Mouse (Mus musculus): ENCODE measurements around the gene Pygm. TPM values are rescaled to one million over a fixed set of nuclear protein-coding genes. Genes with fewer than 3 reads are reported as not detected.

The Pygm gene
- polyA plus RNA-seq, 1 experiment from 2014 or later = 0.59 TPM

DNA sequence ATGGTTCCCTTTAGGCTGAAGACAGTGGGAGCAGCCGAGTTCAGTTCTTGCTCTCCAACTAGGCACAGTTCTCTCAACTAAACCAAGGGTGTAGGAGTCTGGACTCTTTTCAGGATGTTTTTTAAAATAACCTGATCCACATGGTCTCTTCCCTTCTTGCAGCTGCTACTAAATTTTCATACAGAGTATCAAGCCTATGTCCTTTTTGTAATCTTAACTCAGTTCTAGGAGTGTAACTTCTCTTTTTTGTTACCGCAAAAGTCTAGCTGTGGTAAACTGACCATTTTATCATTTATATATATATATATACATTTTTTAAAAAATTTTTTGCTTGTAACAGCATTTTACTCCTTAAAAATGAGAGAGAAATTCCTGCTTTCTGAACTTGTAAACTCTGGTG is 14.0 kb upstream of the Pygm start:
- peaks cover 88% of the 10 kb centered on the region for H3K36me3 ChIP-seq (ENCODE audit: inconsistent target)
- 30% methylated on average over 1 of the region's 2 CpGs for WGBS (ENCODE audit: missing documents)
- peak overlapping the region; percentile 43; the same call in 1 of the 2 replicates for H3K27ac ChIP-seq
- H3K79me2 ChIP-seq (ENCODE audit: inconsistent target) = peaks cover 93% of the 10 kb centered on the region
- no peak overlapping the region for H3K4me3 ChIP-seq (ENCODE audit: inconsistent target)

DNA sequence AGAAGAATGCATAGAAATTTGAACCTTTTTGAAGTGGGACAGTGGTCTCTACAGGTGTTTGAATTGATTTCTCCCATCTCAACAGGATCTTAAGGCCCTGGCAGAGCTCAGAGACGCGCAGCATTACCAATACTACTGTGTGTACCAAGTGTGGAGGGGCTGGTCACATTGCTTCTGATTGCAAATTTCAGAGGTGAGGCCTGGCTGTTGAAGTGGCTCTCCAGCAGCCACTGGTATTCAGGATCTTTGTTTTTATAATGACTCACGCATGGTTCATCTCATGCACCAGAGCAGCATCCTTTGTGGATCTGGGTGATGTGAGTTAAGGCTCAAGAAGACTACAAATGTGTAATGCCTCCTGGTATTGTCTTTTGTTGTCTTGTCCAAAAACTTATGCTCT is 11.8 kb upstream of the Pygm start:
- H3K36me3 ChIP-seq (ENCODE audit: inconsistent target) = peaks cover 82% of the 10 kb centered on the region
- H3K4me3 ChIP-seq (ENCODE audit: inconsistent target) = no peak overlapping the region
- H3K79me2 ChIP-seq (ENCODE audit: inconsistent target) = peaks cover 71% of the 10 kb centered on the region
- no peak overlapping the region for H3K27ac ChIP-seq
- WGBS (ENCODE audit: missing documents) = 98% methylated on average over 3 of the region's 3 CpGs

DNA sequence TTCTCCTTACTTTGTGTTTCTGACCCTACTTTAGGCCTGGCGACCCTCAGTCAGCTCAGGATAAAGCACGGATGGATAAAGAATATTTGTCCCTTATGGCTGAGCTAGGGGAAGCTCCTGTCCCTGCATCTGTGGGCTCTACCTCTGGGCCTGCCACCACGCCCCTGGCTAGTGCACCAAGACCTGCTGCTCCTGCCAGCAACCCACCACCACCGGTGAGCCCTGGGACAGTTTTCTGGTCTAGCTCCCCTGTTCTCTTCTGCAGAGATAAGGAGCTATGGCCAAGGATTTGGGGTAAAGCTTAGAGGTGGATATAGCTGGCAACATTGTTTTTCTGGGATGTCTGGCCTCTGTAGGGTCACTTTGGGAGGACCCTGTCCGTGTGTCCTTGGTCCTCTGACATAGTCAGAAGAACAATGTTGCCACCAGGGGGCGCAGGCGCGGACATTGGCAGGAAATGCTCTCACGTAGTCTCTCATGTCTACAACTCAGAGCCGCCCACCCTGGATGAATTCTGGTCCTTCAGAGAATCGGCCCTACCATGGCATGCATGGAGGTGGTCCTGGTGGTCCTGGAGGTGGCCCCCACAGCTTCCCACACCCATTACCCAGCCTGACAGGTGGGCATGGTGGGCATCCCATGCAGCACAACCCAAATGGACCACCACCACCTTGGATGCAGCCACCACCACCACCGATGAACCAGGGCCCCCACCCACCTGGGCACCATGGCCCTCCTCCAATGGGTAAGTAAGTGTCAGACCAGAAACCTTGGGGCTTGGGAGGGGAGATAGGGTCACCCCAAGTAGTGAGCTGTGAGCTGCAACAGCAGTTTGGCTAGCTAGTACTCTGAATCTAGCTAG is 10.4 kb upstream of the Pygm start:
- Histone ChIP-seq H3K4me3 (ENCODE audit: inconsistent target) (no peak overlapping the region), H3K27ac (no peak overlapping the region), H3K36me3 (ENCODE audit: inconsistent target) (peaks cover 80% of the 10 kb centered on the region), H3K79me2 (ENCODE audit: inconsistent target) (peaks cover 57% of the 10 kb centered on the region)
- WGBS (ENCODE audit: missing documents) = 52% methylated on average over 12 of the region's 12 CpGs

DNA sequence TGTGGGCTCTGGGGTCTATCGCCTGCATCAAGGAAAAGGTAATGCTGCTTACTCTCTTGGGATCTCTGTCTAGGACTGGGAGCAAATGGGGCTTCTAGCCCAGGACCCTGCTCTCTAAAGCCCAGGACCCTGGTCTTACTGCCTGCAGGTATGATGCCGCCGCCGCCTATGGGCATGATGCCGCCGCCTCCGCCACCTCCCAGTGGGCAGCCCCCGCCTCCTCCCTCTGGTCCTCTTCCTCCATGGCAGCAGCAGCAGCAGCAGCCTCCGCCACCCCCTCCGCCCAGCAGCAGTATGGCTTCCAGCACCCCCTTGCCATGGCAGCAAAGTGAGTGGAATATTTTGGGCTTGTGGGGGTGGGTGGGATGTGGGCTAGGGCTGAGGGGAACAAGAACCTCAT is 9.6 kb upstream of the Pygm start:
- Histone ChIP-seq H3K27ac (no peak overlapping the region), H3K36me3 (ENCODE audit: inconsistent target) (peaks cover 74% of the 10 kb centered on the region), H3K4me3 (ENCODE audit: inconsistent target) (no peak overlapping the region), H3K79me2 (ENCODE audit: inconsistent target) (peaks cover 49% of the 10 kb centered on the region)
- 96% methylated on average over 8 of the region's 10 CpGs for WGBS (ENCODE audit: missing documents)

DNA sequence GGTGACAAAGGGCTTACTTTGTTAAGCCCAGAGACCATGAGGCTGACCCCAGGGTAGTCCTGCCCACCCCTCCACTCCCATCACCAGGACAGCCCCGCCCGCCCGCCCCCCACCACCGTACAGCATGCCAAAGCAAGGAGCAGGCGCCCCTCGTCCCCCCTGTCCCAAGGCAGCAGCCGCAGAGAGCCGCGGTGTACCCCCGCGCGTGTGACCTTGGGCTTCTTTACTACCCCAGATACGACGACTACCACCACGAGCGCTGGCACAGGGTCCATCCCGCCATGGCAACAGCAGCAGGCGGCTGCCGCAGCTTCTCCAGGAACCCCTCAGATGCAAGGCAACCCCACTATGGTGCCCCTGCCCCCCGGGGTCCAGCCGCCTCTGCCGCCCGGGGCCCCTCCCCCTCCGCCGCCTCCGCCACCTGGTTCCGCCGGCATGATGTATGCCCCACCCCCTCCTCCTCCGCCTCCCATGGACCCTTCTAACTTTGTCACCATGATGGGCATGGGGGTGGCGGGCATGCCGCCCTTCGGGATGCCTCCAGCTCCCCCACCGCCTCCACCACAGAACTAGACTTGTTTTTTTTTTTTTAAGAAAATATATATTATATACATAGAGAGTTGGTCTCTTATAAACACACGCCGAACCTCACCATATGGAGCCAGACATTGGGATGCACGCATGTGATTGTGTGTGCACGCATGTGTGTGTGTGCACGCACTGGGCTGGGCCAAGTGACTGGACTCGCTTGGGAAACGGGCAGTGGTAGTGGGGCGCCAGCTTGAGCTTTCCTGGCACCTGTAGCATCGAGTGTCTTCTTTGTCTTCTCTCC is 8.6 kb upstream of the Pygm start:
- H3K27ac ChIP-seq = no peak overlapping the region
- WGBS (ENCODE audit: missing documents) = 94% methylated on average over 30 of the region's 42 CpGs
- H3K4me3 ChIP-seq (ENCODE audit: inconsistent target) = no peak overlapping the region
- peaks cover 43% of the 10 kb centered on the region for H3K79me2 ChIP-seq (ENCODE audit: inconsistent target)
- H3K36me3 ChIP-seq (ENCODE audit: inconsistent target) = peaks cover 71% of the 10 kb centered on the region

DNA sequence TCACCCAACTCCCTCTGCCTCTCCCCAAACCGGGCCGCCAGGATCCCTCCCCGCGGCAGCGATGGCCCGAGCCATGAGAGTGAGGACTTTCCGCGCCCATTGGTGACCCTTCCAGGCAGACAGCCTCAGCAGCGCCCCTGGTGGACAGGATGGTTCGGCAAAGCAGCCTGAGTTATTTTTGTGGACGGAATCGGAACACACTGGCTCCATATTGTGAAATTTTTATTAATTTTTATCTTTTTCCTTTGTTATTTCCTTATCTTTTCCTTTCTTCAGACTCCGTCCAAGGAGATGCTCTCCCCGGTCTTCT is 8.0 kb upstream of the Pygm start:
- Histone ChIP-seq H3K27ac (no peak overlapping the region), H3K79me2 (ENCODE audit: inconsistent target) (peaks cover 37% of the 10 kb centered on the region), H3K36me3 (ENCODE audit: inconsistent target) (peaks cover 65% of the 10 kb centered on the region), H3K4me3 (ENCODE audit: inconsistent target) (no peak overlapping the region)
- 91% methylated on average over 14 of the region's 14 CpGs for WGBS (ENCODE audit: missing documents)

DNA sequence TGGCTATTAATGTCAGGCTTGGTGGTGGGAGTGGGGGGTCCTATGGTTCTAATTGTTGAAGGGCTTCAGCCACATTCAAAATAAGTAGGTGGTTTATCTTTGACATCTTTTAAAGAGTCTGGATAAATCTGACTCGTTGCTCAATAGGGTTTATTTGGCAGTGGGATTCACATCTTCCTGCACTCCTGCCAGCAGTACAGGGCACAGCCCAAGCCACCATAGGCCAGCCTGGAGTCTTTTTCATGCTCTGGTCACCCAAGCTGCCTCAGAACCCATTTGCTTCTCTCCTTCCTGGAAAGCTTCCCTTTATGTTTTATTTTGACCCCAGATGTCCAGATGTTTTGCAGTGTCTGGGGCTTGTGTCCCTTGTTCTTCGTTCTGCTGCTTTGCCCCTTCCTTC is 7.6 kb upstream of the Pygm start:
- Histone ChIP-seq H3K4me3 (ENCODE audit: inconsistent target) (no peak overlapping the region), H3K79me2 (ENCODE audit: inconsistent target) (peaks cover 33% of the 10 kb centered on the region), H3K27ac (no peak overlapping the region), H3K36me3 (ENCODE audit: inconsistent target) (peaks cover 61% of the 10 kb centered on the region)
- 73% methylated on average over 2 of the region's 2 CpGs for WGBS (ENCODE audit: missing documents)

DNA sequence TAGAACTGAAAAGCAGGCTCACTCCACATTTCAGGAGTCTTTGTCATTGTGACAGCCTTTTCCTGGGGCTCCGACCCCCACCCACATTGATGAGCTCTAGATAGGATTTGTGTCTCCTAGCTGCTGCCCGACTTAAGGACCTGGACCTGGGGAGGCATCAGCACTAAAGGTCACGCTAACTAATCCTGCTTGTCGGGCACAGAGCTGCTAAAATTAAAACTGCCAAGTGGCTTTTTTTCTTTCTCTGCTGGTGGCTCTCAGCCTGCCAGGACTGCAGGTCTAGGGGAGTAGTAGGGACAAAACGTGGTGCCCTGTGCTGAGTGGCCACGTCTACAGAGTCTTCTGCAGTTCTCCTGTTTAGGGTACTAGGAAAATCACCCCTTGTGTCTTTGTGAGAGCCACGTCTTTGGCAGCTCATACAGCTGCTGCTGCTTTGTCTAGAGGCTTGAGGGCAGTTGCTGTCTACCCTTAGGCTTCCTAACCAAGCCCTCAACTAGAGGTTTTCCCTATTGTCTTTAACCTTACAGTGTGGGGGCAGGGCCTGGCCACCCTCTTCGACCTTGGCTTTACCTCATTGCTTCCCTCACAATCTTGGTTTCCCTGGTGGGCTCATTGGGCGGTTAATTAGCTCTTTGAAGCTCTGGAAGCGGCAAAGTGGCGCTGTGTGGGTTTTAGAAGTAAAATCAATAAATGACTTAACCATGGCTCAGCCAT is 6.7 kb upstream of the Pygm start:
- 96% methylated on average over 11 of the region's 11 CpGs for whole genome bisulfite sequencing (ENCODE audit: missing documents)
- Histone ChIP-seq H3K4me3 (ENCODE audit: inconsistent target) (no peak overlapping the region), H3K36me3 (ENCODE audit: inconsistent target) (peaks cover 52% of the 10 kb centered on the region), H3K79me2 (ENCODE audit: inconsistent target) (peaks cover 25% of the 10 kb centered on the region; the same call in 1 of the 2 replicates), H3K27ac (no peak overlapping the region)

DNA sequence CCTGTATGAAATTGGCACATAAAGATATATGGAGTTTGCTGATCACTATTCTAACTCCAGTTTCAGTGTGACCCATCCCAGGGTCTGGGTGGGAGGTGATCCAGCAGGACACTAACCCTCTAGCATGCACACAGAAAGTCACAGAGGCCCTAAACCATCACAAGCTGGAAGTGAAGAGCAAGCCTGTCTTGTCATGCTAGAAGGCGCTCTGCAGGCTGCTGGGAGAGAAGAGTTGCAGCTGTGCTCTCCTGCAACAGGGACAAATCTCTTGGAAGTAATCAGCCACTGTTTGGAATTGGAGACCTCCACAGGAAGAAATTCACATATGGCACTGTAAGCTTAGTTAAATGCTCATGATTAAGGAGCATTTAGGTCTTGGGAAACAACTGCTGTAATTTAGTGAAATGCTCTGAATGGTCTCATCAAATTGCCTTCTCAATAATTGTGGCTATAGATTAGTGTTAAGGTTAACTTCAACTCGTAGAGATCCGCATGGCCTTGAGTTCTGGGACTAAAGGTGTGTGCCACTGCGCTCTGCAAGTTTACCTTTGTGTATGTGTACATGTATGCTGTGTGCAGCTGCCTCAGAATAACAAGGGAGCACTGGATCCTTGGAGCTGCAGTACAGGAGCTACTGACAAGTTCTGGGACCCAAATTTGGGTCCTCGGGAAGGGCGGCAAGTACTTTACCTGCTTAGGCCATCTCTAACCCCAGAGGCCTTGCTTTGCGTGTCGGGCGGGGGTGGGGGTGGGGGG is 3.6 kb upstream of the Pygm start:
- H3K36me3 ChIP-seq (ENCODE audit: inconsistent target) = peaks cover 29% of the 10 kb centered on the region
- WGBS (ENCODE audit: missing documents) = 93% methylated on average over 9 of the region's 9 CpGs
- H3K79me2 ChIP-seq (ENCODE audit: inconsistent target) = no peaks in the 10 kb centered on the region; the same call in 1 of the 2 replicates
- no peak overlapping the region for H3K27ac ChIP-seq
- H3K4me3 ChIP-seq (ENCODE audit: inconsistent target) = no peak overlapping the region

DNA sequence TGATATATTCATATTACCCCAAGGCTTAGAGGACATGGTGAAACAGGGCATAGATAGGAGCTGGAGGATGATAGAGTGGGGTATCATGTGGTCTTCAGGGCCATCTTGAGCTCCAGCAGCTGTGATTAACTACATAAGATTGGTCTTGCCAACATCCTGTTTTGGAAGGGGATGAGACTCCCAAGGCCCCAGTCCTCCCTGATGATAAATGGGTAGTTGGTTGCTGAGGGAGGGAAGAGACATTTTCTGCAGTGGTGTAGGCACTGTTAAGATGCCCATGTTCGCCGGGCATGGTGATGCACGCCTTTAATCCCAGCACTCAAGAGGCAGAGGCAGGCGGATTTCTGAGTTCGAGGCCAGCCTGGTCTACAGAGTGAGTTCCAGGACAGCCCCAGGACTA is 3.0 kb upstream of the Pygm start:
- Histone ChIP-seq H3K36me3 (ENCODE audit: inconsistent target) (peaks cover 25% of the 10 kb centered on the region), H3K79me2 (ENCODE audit: inconsistent target) (no peaks in the 10 kb centered on the region; the same call in 1 of the 2 replicates), H3K4me3 (ENCODE audit: inconsistent target) (no peak overlapping the region), H3K27ac (no peak overlapping the region)
- WGBS (ENCODE audit: missing documents) = 94% methylated on average over 5 of the region's 5 CpGs

DNA sequence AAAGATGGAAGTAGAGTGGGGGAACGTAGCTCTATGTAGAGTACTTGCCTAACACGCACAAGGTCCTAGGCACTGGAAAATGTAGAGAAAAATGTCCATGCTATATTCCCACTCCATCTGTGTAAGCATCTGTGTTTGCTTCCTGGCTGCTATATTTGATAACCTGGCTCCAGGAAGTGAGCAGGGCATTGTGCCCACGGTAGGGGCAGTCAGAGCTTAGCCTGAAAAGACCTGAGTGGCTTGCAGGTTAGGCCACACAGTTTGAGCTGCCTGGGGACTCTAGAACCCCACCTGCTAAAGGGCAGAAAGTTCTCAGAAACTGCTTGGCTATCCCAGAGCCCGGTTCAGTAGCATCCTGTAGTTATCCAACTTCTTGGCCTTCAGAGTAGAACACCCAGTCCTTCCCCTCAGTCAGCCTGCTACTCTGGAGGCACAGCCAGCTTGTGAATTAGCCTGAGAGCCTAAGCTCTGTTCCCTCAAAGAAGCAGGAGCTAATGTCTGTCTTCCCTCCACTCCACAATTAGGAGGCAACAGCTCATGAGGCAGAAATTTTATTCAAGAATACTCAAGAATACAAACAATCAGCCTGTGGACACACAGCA is 1.8 kb upstream of the Pygm start:
- Histone ChIP-seq H3K79me2 (ENCODE audit: inconsistent target) (no peaks in the 10 kb centered on the region), H3K36me3 (ENCODE audit: inconsistent target) (peaks cover 13% of the 10 kb centered on the region; the same call in 1 of the 2 replicates), H3K4me3 (ENCODE audit: inconsistent target) (no peak overlapping the region), H3K27ac (no peak overlapping the region)
- 45% methylated on average over 4 of the region's 4 CpGs for WGBS (ENCODE audit: missing documents)

DNA sequence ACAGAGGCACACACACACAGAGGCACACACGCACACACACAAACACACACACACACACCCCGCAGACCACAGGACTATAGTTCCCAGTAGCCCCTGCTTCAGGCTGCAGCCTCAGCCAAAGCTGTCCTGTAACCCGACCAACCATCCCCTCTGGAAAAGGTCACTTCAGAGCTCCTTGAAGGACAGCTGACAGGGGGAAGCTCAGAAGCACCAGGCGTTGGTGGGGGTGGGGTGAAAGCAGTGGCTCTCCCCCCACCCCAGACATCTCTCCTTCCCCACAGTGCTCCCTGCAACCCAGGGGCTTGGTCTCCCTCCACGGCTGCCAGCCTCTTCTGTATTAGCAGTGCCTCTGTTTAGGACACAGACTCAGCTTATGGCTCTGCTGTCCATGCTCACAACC is 729 bp upstream of the Pygm start:
- no peak overlapping the region for H3K4me3 ChIP-seq (ENCODE audit: inconsistent target)
- 48% methylated on average over 5 of the region's 5 CpGs for WGBS (ENCODE audit: missing documents)

DNA sequence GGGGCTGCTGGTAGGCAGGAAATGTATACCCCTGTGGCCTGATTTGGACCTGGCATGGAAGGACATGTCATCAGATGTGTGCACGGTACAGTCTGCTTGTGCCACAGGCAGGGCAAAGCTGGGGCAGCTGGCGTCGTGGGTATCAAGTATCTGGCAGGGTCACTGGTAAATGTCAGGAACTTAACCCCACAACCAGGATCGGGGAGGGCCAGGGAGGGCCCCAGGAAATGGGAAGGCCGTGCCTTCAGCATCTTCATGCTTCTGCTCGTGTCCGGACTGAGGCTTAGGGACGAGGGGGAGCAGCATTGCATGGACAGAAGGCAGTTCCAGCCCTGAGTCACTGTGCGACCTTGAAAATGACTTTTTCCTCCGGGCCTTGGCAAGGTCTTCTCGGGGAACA is 755 bp downstream of the Pygm start:
- WGBS (ENCODE audit: missing documents) = 74% methylated on average over 11 of the region's 11 CpGs
- Histone ChIP-seq H3K36me3 (ENCODE audit: inconsistent target) (no peaks in the 10 kb centered on the region), H3K4me3 (ENCODE audit: inconsistent target) (no peak overlapping the region)

More for the DNA sequence above, 729 bp upstream of the Pygm start:
- H3K36me3 ChIP-seq (ENCODE audit: inconsistent target) = 0 out of 2 replicates have a peak, but pooled peaks cover 5% of the 10 kb centered on the region
- no peaks in the 10 kb centered on the region for H3K79me2 ChIP-seq (ENCODE audit: inconsistent target)
- no peak overlapping the region for H3K27ac ChIP-seq

DNA sequence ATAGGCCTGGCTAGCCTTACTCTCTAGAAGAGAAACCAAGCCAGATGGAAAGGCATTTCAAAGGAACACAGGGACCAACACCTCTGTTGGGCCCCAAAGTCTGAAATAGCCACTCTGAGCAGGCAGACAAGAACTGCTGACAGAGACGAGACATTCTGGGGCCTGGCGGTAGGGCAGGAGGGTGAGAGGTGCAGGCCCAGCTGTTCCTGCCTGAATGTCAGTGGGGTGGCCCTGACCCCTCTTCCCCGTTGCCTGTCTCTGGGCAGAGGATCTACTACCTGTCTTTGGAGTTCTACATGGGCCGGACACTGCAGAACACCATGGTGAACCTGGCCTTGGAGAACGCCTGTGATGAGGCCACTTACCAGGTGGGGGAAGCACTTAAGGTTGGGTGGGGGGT is 1.2 kb downstream of the Pygm start:
- no peaks in the 10 kb centered on the region for H3K36me3 ChIP-seq (ENCODE audit: inconsistent target)
- H3K4me3 ChIP-seq (ENCODE audit: inconsistent target) = no peak overlapping the region
- 95% methylated on average over 5 of the region's 5 CpGs for WGBS (ENCODE audit: missing documents)
- no peaks in the 10 kb centered on the region for H3K79me2 ChIP-seq (ENCODE audit: inconsistent target)
- no peak overlapping the region for H3K27ac ChIP-seq

More for the DNA sequence above, 755 bp downstream of the Pygm start:
- Histone ChIP-seq H3K79me2 (ENCODE audit: inconsistent target) (no peaks in the 10 kb centered on the region), H3K27ac (no peak overlapping the region)

All from macrophage (primary cell).